Mouse (Mus musculus) 3T3-L1 (cell line): ENCODE measurements around the gene Cacna2d3.

ENCODE experiments used
- DNase-seq: peaks from one replicate; pipeline ENCODE4 v3.0.0-alpha.2; 2015; ENCODE audit warnings: low read depth, low spot score

The Cacna2d3 gene

DNA sequence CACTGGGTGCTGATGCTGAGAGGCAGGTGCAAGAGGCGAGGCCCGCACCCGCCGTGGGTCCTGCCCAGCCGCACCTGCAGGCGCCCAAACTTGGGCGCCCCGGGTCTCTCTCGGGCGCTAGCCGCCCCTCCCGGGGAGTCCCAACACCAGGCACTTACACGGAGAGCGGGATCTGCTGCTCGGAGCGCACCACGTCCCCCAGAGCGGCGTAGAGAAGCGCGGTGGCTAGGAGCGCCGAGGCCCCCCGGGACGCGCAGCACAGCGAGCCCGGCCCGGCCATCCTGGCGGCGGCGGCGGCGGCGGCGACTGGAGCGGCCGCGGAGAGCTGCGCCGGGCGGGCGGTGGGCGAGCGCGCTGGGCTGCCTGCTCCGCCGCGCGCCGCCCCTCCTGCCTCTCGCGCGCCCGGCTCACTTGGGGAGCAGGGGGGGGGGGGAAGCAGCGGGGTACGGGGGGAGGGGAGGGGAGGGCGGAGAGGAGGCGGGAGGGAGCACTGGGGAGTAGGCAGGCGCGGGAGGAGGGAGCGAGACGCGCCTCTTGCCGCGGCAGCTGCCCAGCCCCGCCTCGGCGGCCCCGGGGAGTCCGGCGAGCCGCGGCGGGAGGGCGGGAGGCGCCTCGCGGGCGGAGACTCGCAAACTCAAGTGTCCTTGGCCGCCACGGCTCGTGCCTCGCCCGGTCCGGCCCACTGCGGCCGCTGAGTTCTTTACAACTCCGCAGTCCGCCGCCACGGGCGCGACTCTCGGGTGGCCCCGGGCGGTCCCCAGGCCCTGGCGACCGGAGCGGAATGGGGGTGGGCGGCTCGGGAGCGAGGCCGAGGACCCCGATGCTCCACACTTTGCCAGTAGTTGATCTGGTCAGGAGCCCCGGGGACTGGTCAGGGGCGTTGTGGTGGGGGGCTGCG is at the start of gene Cacna2d3:
Cacna2d3 (minus strand) TSS at position 377 of the 898 bp plus-strand sequence.
- no peak for DNase-seq

DNA sequence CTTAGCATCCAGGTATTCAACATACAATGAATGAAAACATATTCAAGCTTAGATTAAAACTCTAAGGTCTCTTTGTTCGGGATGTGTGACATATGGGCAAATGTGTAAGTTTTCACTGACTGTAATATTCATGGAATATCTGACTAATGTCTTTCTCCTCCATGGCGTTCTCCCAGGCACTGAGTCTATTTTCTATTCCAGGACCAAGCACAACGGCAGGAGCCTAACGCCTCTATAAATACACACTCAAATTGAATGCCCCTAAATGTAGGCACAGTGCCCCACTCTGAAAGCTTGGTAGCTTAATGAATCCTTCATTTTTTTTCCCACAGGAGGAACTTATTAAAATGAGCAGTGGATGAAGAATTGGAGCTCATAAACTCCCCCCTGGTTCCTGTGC is 47.8 kb upstream of the Cacna2d3 start:
- no peak for DNase-seq

DNA sequence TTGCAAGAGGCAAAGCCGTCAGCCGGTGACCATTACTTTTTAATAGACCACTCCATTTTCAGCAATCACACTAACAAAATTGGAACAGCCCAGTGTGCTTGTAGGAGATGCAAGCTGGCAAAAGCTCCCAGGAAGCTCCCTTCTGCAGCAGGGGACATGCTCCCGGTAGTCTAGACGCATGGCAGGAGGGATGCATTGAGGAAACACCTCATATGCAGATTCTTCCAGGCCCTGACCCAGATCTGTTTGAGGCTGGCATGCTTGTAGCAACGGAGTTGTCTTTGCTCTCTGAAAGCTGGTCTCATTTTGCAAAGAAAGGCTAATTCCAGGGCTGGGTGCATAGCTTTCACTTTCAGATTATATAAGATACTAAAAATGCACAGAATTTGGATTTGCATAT is 31.2 kb upstream of the Cacna2d3 start:
- no peak for DNase-seq

DNA sequence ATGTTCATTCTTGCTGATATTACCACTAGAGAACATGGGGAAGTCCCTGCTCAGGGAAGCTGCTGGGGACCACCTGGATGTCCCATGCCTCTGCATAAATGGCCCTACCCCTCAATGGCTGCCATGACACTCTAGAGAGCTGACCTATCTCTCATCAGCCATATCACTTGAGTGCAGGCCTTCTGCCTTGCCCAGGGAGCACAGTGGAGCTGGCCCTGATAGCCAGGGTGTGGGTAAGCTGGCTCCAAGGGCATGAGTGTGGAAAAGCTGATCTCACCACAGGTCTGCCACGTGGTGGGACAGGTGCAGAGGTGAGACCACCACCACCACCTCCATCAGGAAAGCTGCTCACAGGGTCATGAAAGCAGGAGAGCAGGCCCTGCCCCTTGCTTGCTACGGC is 17.1 kb upstream of the Cacna2d3 start:
- no peak for DNase-seq

DNA sequence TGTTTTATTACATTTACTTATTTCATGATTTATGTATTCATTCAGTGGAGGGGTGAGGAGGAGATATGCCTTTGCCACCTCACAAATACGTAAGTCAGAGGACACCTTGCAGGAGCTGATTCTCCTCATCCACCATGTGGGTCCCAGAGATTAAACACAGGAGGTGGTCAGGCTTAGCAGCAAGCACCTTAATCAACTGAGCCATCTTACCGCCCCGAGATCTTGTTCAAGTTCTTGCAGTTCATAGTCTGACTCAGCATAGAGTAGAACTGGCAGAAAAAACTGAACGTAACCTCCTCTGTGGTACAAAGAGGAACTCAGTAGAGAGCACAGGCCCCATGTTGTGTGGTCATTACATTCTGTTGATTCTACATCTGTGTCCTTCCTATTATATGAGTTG is 8.6 kb upstream of the Cacna2d3 start:
- DNase-seq = no peak

DNA sequence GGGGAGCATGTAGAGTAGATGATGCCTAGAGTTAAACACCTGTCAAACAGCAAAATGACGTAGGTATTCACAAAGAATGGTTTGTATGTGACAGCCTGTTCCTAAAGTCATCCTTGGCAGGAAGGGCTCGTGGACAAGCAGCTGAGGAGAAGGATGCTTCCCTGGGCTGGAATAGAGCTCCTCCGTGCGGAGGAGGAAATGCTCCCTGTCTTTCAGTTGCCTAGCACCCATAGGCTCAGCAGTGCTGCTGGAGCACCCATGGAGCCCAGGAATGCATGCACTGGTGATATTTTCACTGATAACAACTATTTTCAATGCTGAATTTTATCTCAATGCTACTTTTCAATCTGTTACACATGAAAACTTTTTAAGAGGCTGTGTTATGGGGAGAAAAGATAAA is 7.3 kb upstream of the Cacna2d3 start:
- DNase-seq = no peak

DNA sequence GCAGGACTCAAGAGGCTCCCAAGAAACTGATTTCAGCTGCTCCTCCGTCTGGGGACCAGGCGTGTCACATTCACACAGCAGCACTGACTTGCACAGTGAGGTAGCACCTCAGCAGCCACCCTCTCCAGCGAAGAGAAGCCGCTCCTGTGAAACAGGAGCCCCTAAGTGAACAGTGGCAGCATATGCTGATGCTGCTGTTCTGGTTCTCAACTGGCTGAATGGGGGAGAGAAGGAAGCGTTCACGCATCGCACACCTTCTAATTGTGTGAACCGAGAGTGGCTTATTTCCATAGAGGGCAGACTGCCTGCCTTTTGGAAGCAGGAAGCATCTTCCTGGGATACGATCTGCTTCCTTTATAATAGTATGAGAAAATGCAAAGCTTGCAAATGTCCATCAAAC is 5.9 kb upstream of the Cacna2d3 start:
- no peak for DNase-seq

DNA sequence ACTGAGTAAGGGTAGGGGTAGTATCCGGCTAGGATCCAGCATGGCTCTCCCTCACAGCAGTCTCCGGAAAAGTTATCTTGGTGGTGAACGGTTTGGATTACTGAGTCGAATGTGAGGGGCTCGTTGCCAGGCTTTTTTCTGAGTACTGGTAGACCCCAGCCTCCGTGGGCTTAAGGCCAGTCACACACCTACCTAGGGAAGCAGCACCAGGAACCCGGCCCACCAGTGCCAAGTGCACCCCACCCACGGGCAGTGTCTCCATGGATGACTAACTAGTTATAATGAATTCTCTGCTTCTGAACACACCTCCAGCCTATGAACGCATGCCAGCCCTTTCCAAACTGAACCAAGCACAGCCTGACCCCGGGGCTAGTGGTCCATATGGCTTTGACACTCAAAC is 1.6 kb upstream of the Cacna2d3 start:
- DNase-seq = no peak

DNA sequence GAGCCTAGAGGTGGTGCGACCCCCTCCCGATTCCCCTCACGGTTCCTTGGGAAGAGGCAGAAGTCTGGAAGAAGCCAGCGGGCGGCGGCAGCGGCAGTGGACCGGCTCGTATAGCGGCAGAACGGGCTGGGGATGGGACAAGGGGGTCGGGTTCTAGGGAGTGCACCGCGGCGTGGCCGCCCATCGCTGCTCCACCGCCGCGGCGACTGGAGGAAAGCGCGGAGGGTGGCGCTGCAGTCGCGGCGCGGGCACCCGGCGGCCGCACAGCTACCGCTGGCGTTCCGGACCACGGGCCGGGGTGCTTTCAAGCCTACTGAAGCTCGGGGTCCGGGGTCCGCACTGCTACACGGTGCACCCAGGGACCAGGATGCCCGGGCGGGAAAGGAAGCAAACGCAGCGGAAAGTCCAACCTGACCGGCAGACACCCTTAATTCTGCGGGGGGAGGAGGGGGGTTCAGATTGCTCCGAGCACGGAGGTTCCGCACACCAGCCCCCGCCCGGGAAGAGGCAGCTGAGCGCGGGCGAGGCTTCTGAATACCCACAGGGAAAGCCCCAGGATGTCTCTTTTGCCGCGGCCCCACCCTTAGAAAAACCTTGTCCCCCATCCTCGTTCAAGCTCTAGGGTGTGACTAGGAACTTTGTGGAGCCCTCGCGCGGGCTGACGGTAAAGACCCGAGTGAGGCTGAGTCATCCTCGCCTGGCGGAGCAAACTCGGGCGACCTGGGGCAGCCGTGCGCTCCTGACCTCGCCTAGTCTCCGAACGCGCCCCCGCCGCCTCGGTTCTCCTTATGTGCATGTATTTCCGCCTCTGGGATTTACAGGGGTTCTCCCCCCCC is 940 bp upstream of the Cacna2d3 start:
- DNase-seq = no peak

DNA sequence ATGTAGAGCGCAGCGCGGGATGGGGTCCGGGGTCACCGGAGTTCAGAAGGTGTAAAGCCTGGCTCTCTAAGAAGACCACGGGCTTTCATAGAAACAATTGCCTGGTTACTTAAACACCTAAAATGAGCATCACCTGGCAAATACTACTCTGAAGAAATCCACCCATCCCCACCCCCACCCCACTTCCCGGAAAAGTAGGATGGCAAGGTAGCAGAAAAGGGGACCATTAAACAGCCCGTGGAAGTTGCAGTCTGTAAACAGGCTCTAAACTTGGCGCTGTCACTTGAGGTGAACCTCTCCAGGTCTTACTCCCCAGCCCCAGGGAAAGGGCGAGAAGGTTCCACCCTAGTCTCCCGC is 555 bp downstream of the Cacna2d3 start:
- DNase-seq = no peak

DNA sequence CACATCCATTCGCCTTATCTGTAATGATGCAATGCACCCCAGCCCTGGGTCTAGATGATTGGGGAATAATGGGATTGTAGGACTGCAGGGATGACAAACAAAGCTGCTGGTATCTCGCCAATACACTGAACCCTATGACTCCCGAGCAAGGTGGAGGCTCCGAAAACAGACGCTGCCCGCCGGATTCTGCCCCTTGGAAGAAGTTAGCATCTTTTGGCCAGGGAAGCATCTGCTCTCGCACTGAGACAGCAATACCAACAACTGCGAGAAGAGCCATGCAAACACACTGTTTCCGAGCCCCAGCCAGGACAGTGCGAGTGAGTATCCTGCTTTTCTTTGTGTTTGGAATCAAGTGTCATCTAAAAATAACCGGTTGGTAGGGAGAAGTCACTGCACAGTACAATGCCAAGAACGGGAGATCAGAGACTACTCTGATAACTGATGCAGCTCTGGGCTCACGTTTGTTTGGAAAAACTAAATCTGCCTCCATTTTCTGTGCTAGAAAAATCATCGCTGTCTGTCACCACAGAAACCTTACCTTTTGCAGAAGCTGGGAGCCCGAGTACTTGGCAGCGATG is 1.2 kb downstream of the Cacna2d3 start:
- DNase-seq = no peak

DNA sequence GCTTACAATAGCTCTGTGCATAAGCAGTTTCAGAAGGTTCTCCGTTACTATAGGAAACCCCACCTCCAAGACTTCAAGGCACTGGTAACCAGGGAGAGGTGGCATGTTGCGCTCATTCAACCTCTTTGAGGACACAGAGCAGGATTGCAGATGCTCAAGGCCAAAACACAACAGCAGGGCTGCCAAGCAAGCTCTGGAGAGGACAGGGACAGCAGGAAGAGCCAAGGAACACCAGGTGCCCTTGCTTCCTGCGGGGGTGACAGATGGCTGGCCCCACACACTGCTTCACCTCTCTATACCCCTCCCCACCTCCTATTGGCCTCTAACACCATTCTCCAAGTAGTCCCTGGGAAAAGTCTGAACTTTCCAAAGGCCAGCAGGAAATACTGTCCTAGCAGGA is 9.0 kb downstream of the Cacna2d3 start:
- no peak for DNase-seq

DNA sequence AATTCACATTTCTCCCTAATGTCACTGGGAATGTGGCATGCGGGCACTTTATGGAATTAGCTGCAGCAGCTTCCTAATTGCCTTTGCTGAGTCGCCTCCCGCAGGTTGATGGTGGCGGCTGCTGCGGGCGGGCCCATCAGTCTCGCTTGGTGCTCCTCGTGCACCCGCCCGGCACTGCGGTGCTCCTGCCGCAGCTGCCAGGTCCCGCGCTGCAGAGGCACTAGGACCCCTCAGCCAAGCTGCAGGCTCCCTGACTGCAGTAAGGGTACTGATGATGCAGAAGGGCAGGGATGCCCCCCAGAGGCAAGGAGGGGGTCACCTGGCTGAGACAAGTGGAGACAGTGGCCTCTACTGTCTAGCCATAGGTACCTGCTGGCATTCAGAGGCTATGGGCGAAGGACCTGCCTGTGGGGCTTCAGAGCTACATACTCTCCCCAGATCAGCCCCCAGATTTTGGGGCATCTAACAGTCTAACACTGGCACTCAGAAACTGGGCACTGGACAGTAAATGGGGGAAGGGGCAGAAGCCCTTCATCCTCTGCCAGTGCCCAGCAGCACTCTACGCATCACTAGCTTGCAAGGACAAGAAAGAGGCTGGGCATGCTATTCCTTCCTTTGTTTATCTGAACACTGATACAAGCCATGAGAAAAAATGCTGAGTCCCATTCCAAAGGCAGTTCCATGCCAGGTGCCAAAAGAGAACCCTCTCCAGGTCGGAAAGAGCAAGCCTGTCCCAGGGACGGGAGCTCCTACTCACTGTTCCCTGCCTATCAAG is 13.9 kb downstream of the Cacna2d3 start:
- no peak for DNase-seq

DNA sequence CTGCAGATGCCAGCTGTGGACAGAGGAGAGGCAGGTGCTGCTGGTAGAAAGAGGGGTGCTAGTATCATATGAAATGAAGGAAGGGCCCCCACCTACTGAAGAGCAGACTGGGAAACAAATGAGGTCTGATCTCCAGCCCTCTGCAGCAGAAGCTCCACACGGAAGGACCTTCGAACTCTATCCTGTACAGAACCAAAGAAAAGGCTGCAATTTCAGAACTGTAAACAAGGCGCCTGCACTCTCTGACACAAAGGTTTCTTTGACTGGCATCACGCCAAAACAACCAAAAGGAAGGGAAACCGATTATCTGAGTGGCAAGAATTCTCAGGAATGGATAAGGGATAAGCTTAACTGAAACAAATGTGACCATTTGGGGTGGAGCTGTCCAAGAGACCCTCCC is 18.9 kb downstream of the Cacna2d3 start:
- no peak for DNase-seq

DNA sequence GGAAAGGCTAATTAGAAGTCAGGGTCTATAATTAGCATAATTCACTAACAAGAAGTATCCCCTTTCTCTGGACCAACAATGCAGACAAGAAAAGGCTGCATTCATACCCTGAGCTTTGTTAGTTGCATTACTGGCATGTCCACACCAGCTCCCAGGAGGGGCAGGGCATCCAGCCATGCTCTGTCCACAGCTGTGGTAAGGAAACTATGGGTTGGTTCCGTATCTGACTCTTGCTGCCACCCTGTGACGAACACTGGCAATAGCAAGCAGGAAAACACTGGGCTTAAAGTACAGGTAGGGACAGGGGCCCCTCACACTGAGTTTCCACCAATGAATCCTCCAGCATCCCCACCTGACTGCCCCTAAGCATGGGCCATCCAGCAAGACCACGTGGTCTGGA is 25.5 kb downstream of the Cacna2d3 start:
- DNase-seq = peak; percentile 40

DNA sequence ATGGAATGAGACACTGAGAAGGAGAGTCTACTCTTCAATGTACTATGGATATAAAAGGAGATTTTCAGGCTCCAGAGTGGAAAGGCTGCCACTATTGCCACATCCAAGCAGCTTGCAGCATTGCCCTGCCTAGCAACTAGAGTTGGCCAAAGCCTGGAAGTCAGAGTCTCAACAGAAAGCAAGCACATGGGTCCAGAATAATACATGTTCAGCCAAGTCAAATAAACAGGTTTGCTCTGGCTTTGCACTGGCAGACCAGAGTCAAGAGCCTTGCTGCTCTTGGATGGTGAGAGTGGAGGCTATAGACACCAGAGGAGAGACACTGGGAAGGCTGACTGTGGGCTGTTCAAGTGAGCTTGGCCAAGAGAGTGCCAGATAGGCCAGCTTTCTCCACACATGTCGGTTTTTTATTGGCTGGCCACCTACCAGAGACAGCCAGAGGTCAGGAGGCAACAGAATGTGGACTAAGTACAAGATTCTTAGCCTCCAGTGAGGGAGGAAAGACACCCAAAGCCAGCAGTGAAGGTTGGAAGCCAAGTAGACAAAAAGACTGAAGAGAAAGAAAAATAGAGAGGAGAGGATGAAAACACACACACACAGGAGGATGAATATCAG is 49.1 kb downstream of the Cacna2d3 start:
- DNase-seq = no peak

DNA sequence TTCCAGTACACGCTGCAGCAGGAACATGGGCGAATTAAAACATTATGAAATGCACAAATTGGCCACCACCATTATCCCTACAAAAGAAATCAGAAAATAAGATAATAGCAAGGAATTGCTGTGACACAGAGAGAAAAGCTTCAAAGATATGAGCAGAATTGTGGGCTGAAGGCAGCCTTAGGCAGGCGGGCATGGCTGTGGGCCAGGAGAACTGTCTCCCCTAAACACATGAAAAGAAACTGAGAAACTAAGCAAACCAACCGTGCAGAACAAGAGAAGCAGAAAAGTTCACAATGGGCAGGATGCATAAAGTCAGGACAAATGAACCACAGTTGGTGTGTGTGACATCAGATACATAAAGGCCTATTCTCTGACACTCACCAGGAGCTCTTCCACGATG is 51.8 kb downstream of the Cacna2d3 start:
- DNase-seq = no peak

DNA sequence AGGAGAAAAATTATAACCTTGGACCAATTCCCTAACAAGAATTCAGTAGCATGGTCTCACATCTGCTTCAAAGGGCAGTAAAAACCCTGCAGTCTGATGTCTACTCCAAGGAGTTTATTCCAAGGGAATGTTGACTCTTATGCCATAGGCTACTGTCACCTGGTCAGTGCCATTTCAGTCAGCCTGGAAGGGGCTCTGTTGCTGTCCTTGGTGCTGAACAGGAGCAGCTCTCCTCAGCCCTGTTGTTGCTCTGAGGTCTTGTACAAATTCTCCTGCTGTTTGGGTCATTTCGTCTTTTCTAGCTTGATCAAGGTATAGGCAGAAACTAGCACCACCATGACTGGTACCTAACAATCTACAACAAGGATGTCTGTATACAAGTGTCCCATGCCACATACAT is 64.7 kb downstream of the Cacna2d3 start:
- peak; percentile 22 for DNase-seq

DNA sequence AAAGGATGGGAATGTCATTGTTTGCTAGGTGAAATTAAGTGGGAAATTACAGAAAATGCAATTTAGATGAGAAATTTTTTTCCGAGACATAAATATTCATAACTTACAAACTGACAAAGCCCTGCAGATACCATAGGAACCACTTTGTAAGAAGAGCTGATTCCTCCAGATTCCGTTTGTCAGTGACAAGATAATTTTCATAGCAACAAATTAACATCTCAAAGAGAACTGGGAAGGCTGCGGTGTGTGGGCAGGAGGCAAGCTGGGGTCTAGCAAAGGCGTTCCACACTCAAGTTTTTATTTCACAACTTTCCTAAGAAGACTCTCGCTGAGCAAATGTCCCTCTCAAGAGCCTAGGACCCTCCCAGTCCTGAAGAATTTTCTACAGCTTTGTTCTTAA is 71.1 kb downstream of the Cacna2d3 start:
- no peak for DNase-seq

DNA sequence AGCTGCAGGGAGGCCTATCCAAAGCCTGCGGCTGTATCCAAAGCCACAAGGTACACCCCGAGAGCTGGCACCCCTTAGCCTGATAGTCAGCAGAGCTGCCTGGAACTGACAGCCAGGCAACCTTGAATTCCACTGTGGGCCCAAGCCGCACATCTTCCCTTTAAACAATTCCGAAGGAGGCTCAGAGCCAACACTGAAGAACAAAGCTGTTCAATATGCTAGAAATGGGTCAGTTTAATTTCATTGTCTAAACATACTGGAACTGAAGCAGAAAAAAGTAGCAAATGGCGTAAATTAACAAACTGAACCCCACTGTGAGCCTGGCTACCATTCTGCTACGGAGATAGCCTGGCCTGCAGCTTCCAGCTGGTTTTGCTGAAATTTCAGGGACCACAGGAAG is 72.9 kb downstream of the Cacna2d3 start:
- no peak for DNase-seq

DNA sequence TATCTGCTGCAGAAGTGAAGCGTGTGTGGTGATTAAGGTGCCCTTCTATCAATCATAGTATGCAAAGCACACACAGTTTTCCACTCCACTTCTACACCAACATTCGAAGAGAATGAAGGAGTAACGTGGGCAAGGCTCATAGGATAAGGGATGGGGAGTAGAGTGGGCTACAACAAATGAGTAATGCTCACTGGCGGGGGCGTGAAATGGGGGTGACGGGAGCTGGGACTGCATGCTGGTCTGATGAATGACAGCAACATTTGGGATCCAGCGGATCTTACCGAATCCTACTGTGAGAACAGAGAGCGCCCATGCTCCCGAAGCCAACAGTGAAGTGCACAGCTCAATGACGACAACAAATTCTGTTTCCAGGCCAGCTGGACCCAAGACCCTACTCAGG is 76.2 kb downstream of the Cacna2d3 start:
- DNase-seq = no peak
